Comparison of ENCODE assay signal across 8 mouse cellular contexts in the genomic region with DNA sequence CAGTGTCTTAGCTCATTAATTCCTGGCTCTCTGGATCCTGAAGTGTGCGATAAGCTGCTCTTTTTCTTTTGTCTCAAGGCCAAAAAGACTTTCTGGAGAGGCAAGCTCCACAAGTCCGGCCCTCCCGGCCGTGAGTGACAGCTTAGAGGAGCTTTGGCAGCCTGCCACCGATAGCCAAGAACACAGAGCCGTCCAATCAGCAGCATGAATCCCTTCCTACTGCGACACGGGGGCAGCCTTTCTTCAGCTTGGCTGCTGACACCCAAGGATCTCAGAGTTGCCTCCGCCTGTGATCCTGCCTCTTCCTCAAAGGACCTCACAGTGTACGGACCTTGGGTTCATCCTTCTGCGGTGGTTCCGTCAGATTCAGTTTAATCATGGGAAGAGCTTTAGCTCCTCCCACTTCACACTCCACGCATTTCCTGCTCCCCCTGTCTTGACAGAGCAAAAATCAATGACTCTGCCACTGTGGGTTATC. TPM values are rescaled to one million over a fixed set of nuclear protein-coding genes. Genes with fewer than 3 reads are reported as not detected.
DNase-seq lines count a peak whose midpoint lies in the region; ATAC-seq lines count a peak whose summit lies in the region.

No protein-coding gene starts in this region.

- peak; percentile 97 for DNase-seq in adrenal gland, adult 2 months
- peak; percentile 97 for DNase-seq in embryo, embryonic 11 days
- peak; percentile 88 to 90 for DNase-seq in gastrocnemius, postnatal 36 days
- peak; percentile 92 to 94 for DNase-seq in left cerebral cortex, postnatal 25 days (ENCODE audit: low spot score in 2 of 2)
- DNase-seq in mesoderm, embryonic 11.5 days (ENCODE audit: low read depth, low spot score), result peak; percentile 94
- peak; percentile 88 for DNase-seq in right cerebral cortex, postnatal 25 days
- peak; percentile 94 to 96 for DNase-seq in urinary bladder, postnatal 36 days (ENCODE audit: low spot score in 2 of 2)

- H3K27ac ChIP-seq in intestine, embryonic 15.5 days, result peak overlapping the region; percentile 94

- under 1% methylated on average over 13 of the region's 13 CpGs for WGBS in intestine, embryonic 15.5 days

- H3K4me3 ChIP-seq in intestine, embryonic 15.5 days (replicated peaks), result peak overlapping the region; percentile 28

- H3K27me3 ChIP-seq in intestine, embryonic 15.5 days (replicated peaks), result no peaks in the 10 kb centered on the region

- H3K36me3 ChIP-seq in intestine, embryonic 15.5 days, result no peaks in the 10 kb centered on the region

- H3K4me2 ChIP-seq in intestine, embryonic 15.5 days (replicated peaks), result peak overlapping the region; percentile 70

- peak; percentile 83 for ATAC-seq in intestine, embryonic 15.5 days

- H3K9ac ChIP-seq in intestine, embryonic 15.5 days, result peak overlapping the region; percentile 46

- intact Hi-C loops in gastrocnemius, postnatal 36 days (cut with DNase I), result loop anchor here (5.0 to 10.0 kb wide), 2 partner anchors 55 to 342 kb away; no protein-coding TSS in a partner anchor
- intact Hi-C loops in left cerebral cortex, postnatal 25 days (cut with DNase I), result loop anchor here (1.0 to 5.0 kb wide), 3 partner anchors 40 to 150 kb away; no protein-coding TSS in a partner anchor

- H3K4me1 ChIP-seq in intestine, embryonic 15.5 days (replicated peaks), result peaks cover 42% of the 10 kb centered on the region

- H3K9me3 ChIP-seq in intestine, embryonic 15.5 days, result no peaks in the 10 kb centered on the region

RNA-seq across cellular contexts. Expression of a gene that starts 57.9 kb away (rescaled TPM):
- 1 to 10 TPM; 7.8 TPM for total RNA-seq in adrenal gland, adult 2 months (2021)
- 5.2 and 5.3 TPM in 2 replicates for polyA plus RNA-seq in adrenal gland, adult 2 months (2012; rRNA removed)
- total RNA-seq in gastrocnemius, postnatal 36 days (2021), result 1 to 10 TPM; 1.9 to 2.6 TPM
- 4.1 and 4.9 TPM in 2 replicates for polyA plus RNA-seq in intestine, embryonic 15.5 days (2015; fragmentation: Nextera tagmentation; extraction: Ambion mirVana)
- total RNA-seq in left cerebral cortex, postnatal 25 days (2021), result 10 to 100 TPM in 1 of 2 experiments, 1 to 10 TPM in 1; 9.9 to 10.1 TPM

Comparison
In these comparisons a context has a peak if more than half of its experiments do, and no peak if none do; other contexts are left out.
1. Peak in every context shown above with its lines: DNase-seq, ATAC-seq, H3K4me3 ChIP-seq and H3K27ac ChIP-seq.